Mouse (Mus musculus) right cerebral cortex, postnatal 36 days (tissue): ENCODE data around the gene E2f8.

Experiments used
- DNase-seq, 2 experiments: peaks; one replicate each; pipeline ENCODE4 v3.0.0; 2022; ENCODE audit warnings: low spot score in 2 of 2, mixed read lengths in 1 of 2

E2f8 gene

DNA sequence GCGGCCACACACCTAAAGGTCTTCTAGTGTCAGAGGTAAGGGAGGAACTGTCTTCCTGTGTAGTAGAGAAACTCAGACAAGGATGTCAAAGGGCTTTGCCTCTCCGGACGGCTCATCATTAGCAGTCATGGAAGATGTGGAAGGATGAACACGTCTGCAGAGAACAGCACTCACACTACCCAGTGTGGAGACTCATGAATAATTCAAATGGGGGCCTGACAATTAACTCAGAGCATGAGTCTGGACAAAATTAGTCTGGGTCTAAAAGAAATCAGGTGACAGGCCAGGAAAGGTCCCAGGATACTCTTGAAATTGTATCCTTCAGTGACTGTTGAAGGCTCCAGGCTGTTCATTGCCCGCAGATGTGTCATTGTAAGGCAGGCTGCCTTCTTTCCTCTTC is 9.6 kb upstream of the E2f8 start:
- DNase-seq, result no peak

DNA sequence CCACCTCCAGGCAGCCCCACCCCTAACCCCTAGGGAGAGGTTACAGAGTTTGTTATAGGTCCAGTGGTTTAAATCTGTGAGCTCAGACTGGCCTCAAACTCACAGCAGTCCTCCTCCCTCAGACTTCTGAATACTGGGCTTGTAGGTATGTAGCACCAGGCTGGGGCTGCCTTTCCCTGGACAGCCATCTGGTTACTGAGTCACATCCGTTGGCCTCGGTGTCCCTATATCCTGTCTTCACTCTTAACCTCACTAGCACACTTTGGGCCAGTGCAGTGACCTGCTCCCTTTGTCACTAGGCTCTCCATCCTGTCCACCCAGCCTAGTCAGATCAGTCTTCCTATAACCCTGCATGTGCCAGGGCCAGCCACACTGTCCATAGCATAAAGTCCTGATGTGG is 7.4 kb upstream of the E2f8 start:
- DNase-seq, result no peak

DNA sequence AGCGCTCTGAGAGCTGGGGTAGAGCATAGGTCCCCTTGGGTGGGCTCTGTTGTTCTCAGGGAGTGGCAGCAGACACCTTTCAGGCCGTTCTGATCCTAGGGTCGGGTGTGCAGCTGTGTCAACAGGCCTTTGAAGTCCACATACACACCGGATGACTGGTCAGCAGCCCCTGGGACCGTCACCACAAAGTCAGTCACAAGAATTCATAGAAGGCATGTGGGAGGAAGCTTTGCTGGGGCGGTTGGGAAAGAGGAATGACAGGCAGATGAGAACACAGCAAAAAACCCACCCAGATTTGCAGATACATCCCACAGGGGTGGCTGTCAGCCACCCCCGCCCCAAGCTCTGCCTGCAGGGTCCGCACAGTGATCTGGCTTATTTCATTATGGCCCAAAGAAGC is 6.6 kb upstream of the E2f8 start:
- no peak for DNase-seq

DNA sequence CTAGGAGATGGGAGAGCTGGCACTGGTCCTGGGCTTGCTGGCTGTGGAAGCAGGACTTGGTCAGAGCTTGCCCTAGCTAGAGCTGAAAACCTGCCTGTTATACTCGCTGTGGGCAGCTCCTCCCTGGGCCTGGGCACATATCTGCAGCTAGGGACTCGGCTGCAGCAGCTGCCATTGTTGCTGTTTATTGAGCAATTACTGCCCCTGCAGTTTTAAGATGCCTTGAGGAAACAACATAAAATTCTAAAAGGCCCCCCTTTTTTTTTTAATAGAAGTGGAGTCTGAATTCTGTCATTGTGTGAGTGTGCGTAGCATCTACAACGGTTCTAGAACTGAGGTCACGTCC is 2.8 kb upstream of the E2f8 start:
- no peak for DNase-seq

DNA sequence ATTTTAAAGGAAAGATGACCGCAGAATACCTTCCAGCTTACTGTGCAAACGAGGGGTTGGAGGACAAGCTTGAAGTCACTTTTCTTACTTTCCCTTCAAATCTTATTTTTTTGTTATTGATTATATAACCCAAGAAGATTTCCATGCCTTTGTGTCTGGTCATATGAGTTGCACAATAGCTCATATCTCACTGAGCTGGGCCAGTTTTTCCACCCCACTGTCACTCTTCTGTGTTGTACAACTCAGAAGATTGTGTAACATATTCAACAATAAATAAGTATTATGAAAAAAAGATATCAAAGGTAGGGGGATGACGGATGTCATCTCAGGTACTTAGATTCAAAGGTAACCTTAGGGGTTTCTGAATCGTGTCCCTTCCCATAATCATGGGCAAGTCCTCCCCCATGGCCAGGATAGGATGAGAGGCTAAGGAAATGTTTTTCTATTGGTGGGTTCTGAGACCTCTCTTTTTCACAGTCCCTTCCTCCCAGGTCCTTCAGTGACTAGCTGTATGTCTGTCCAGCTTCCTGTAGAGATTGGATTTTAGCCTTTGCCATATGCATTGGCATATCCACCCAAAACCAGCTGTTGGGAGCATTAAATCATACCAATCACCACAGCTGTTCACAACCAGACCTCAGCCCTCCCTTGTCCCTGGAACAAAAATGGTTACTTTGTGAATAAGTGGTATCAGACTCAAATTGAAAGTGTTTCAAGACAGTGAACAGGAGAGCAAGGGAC is 2.3 kb upstream of the E2f8 start:
- no peak for DNase-seq

DNA sequence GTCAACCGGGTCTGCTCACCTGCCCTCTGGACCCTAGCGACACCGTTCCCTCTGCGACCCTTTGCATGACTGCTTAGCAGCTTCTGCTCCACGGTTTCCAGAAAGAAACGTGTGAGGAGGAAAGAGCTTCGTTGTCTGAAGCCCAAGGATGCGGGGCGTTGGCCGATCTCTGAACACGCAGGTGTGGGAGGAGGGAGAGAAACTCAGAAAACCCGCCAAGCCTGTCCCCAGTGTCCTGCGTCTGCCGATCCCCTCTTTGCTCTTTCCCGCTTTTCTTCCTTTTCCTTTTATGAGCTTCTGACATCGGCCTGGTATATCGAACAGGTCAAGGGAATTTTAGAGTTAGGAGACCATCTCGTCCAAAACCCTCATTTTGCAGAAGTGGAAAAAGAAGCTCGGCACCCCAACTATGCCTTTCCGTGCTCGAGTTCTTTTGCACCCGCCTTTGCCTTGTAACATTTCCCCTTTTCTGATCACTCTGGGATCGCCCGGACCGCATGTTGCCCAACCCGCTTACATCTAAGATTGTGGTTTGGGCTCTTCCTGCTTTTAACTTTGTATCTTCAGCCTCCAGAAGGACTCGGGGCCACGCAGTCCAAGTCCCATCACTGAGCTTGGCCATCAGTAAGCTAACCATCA is 694 bp upstream of the E2f8 start:
- DNase-seq, result no peak

DNA sequence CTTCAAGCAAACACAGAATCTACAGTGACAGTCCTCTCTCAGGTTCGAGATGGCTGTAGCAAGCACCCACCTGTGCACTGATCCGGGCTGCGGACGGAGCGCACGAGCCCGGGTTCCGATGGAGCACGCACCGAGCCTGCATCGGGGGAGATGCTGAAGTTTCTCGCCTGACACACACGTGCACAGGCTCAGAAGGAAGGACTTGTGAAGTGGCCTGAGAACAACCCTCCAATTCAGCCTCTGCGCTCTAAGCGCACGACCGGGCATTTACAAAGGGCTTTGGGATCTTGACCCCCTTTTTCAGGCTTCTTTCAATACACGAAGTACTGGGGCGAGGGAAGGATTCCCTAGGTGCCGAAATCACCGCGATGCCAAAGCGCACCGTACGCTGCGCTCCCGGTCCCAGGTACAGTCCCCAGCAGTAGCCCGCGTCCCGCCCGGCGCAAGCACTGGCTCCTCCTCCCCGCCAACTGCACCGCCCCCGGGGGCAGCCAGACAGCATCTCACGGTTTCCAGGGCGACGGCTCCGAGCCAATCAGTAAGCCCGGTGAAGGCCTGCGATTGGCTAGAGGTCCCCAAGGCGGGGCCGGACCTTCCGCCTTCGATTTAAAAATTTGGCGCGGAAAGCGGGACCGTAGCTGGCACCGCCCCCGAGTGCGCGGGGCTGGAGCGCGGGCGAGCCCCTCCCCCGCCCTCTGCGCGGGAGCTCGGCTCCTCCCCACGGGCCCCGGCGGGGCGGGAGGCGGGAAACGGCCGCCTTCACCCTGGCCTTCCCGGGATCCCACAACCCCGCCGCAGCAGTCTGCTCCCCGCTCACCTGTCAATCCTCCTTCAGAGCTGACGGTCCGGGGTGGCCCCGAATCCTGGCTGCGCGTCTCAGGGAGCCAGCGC is 560 bp downstream of the E2f8 start:
- peak; percentile 94 to 96 for DNase-seq

DNA sequence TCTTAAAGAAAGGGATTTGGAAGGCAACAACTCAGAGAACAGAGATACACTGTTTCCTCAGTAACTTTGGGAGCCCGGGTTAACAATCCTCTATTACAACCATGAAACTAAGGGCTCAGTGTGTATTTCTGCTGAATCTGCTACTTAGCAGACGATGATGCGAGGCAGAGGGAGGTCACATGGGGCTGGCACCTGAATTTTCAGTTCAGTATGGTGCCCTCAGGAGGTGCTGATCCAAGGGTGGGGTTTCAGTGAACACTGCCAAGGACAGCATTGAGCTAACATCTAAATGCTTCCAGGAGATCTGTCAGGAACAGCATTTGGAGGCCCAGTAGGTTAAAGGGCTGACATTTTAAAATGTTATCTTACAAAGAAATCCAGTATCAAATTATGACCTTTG is 1.8 kb downstream of the E2f8 start:
- DNase-seq, result no peak

DNA sequence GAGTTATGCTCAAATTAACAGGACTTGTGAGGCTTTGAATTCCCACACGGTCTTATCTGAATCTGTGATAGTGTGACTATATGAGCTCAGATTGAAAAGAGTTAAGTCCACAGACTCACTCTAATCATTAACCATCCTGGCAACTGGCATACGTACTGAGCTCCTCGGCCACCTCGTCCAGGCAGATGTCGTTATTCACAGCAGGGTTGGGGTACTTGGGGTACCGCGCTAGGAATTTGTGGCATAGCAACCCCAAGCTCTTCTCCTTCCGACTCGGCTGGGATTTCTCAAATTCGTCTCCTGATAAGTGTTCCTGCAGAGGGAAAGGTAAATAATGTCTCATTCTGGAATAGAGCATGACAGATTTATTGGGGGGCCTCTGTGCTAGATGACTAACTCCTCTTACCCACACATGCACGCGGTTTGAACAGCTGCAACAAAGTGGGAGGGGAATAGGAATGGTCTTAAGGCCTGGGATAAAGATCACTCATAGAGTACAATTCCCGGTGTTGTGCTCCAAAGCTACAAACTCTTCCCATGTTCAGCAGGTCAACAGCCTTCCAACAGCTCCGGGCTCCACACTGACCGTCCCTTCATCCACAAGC is 3.5 kb downstream of the E2f8 start:
- no peak for DNase-seq

DNA sequence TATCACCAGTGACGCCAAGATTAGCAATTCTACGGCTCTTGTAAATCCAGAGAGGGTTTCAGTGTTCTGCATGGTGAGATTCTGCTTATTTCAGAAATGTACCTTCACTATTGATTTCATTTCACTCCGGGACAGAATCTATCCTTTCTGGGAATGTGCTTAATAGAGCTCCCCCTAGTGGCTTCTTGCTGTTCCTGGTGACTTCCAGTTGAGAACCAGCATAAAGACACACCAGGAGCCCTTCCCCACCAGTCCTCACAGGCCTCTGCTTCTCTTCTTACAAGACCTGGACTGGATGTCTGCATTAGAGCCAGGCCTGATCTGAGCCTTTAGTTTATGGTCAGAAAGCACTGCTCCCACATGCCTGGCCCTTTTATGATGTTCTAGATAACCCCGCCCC is 4.9 kb downstream of the E2f8 start:
- peak in 1 of 2 experiments; percentile 34 for DNase-seq

DNA sequence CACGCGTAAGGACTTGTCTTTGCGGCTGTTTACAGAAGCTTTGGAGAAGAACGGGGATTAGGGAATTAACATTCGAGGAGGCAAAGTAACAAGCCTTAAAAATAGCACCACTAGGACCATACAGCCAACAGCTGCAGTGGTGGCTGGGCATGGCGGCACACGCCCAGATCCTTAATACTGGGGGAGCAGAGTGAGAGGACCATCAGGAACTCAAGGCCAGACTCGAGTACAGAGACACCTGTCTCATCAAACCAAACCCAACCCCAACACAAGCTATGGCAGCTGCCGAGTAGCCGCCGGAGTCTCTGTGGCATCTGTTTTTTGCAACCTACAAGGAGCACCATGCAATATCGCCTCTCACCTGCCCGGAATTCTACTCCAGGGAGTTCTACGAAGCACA is 6.3 kb downstream of the E2f8 start:
- DNase-seq, result no peak

DNA sequence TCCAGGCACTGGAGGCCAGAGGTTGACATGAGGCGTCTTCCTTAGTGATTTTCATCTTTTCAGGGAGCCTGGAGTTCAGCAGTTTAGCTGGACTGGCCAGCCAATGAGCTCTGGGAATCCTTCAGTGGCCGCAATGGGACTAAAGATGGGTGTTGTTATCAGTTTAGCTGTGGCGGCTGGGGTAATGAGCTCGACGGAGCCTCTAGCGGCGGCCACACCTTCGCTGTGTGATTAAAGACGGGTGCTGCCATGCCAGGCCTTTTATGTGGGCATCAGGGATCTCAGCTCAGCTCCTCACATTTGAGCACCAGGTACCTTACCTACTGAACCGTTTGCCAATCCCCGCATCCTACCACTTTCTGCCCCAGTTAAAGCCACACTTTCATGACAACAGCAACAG is 10.1 kb downstream of the E2f8 start:
- no peak for DNase-seq

DNA sequence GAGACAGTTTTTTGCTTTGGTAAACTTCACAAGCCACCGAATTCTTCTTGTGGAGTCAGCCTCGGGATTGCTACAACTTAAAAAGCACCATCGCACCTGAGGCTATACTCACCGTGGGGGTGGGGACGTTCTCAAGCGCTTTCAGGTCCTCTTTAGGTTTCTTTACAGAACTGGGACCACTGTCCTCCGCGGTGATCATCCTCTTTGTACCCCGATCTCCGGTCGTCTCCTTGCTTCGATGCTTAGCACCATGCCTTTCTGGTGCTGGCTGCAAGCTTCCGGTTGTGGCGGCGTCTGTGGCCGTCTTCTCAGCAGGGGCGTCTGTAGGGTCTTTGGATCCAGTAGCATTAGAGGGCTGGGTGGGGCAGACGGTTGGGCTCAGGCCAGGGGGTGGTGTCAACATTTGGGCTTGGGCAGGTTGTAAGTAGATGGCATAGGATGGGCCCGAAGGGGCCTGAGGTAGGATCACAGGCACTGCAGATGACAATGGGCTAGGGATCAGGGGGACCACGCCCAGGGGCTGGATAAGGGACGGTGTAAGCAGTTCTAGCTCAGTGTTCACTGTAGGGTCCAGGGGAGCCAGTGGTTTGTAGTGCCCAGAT is 10.7 kb downstream of the E2f8 start:
- no peak for DNase-seq

DNA sequence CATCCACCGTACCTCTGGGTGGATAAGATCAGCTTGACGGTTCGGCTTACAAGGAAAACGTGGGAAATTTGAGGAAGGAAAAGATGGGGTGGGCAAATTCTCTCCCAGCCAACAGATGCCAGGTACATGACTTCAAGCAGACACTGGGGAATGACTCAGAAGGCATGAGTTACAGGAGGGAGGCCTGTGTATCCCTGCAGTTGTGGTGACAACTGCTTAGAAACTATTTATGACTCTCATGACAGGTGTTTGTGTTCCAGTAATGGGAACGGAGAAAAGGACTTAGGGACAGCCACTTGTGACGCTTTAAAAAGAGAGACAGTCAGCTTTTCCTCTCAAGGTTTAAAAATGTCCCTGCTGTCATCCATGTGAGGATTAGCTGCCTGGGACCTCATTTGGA is 11.3 kb downstream of the E2f8 start:
- no peak for DNase-seq

DNA sequence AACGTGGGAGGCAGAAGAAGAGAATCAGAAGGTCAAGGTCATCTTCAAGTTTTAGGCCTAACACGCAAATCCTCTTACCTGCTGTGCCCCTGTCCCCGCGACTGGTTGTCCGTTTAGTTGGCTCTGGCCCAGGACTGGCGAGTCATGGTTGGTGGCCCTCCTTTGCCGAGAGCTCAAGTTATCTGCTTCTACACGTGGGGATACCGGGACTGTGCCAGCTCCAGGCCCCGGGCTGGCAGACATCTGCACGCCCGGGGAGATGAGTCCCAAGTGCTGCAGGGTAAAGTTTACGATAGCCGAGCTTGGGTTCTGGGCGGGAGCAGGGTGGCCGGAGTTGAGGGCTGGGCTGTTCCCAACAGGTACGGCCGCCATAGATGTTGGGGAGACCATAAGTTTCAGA is 13.8 kb downstream of the E2f8 start:
- DNase-seq, result no peak

DNA sequence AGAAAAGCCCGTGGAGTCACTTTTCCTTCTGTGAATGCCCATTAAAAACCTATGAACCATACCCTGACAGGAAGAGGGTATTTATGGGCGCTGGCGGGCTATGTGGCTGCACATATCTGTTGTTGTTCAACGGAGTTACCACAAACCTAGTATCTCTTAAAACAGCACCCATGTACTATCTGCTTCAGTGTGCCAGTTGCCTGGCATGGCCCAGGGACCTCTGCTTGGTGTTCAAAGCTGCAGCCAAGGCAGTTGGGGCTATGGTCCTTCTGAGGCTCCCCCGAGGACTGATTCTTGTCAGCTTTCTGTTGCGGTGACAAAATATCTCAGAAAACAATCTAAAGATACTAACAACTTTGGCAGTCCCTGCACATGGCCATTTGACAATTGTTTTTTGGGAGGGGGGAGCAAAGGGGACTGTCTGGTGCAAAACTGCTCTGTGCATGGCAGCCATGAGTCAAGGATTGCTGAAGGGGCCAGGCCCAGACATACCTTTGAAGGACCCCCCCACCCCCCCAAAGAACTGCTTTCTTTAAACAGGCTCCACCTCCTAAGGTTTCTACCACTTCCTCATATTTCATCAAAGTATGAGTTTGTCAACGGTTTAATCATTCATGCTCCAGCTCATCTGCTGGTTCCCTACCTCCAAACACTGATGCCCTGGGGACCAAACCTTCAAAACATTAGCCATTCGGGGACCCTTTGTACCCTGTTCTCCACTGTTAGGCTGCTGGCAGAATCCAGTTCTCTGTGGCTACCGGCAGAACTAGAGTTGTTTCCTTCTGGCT is 16.5 kb downstream of the E2f8 start:
- no peak for DNase-seq

DNA sequence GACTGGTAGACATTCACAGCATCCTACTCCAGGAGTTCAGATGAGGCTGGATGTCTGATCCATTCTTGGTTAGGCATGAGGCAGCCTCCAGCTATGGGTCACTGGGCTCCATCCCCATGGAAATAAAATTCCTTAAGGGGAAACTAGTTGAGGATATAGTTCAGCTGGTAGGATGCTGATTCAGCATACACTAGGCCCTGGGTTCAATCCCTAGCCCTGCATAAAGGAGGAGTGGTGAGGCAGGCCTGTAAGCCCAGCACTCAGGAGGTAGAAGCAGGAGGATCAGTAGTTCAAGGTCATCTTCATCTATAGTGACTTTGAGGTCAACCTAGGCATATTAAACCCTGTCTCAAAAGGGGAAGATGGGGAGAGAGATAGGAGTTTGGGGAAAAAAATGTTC is 17.2 kb downstream of the E2f8 start:
- DNase-seq, result no peak

DNA sequence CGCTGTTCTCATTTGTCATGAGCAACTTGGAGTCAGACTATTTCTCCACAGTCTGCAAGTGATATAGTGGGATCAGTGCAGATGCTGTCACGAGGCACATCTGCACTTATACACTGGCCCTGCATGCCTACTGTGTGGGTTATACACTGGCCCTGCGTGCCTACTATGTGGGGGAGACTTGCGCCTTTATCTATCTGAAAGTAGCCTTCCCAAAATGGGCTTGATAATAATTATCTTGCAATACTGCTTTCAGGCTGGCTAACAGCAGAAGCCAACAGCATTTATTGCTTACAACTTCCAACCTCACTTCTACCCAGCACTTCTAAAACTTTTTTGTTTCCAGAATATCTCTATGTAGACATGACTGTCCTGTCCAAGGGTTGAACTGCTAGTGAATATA is 19.6 kb downstream of the E2f8 start:
- no peak for DNase-seq

DNA sequence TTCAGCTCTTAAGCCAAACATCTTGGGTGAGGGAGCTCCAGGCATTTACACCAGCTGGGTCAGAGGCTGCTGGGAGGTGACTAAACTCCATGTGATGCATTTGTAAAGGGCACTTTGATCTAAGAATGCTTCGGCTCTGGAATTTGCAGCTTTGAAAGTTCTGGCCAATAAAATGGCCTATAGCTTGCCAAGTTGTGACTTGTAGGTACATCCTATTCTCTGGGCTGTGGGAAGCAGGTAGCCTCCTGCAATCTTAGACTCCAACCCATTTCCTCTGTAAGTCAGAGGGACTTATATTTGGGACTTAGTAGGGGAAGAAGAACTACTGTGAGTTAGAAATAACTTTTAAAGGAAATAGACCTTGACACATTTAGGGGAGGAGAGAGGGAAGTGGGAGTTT is 20.4 kb downstream of the E2f8 start:
- DNase-seq, result no peak

DNA sequence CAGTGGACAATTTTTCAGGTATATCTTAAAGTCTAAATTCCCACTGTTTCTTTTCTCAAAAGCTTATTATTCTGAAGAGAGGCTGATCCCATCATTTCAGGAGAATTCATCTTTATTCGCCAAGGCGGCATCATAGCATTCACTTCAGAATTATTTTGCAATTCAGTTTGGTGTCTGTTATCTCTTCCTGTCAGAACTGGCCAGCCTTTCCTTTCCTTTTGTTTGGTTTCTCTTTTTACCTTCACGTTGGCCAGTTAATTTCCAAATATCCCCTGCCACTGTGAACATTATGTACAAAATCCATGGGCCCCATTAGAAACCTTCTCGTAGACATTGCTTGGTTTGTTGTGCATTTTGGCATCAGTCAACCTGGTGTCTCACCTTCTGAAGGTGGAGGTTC is 22.0 kb downstream of the E2f8 start:
- DNase-seq, result no peak

DNA sequence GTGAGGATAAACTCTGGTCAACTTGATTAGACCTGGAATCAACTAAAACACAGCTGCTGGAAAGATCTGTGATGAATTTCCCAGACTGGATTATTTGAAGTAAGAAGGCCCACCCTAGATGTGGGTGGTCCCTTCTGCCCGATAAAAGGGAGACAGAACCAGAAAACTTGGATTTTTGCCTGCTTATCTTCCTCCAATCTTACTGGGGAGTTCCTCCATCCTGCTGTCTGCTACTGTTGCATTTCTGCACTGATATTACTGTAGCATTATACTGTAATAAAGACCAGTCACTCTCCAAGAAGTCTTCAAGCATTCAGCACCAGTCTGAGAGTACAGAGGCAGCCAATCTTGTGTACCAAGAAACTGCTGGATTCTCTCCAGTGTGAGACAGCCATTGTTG is 23.1 kb downstream of the E2f8 start:
- DNase-seq, result no peak
